Mouse (Mus musculus) cerebellum, adult 2 months (tissue): ENCODE data around the gene Cyfip1.

ENCODE experiments used
- CTCF ChIP-seq: fragments of 200-500 bp; IDR thresholded peaks from 2 replicates; pipeline ENCODE4 v1.5.1; 2011; ENCODE audit warnings: low read depth, mild to moderate bottlenecking, control low read depth, low read length, moderate library complexity, borderline replicate concordance; ENCODE audit not compliant: insufficient read depth
- POLR2A ChIP-seq: fragments of 200-500 bp; IDR thresholded peaks from 2 replicates; pipeline ENCODE4 v1.6.1; 2011; ENCODE audit warnings: low read length, control low read depth, borderline replicate concordance; ENCODE audit not compliant: insufficient read depth

GRCm38 (mm10) chr7:55857729-55858128 is 16.2 kb downstream of the Cyfip1 start:
- no peak for TF ChIP-seq POLR2A
- no peak for TF ChIP-seq CTCF
